Mouse (Mus musculus) retina, postnatal 7 days (tissue): ENCODE measurements at regions not wholly inside any gene's neighbourhood (a gene's known extent, or its start where the extent isn't known, plus 50 kb on each side); places are given as distances from the start of the nearest gene placed in this dataset.
A peak's percentile ranks its signal among the peaks of the same experiment; 100 is the strongest.

Experiments used
- DNase-seq: peaks from one replicate; pipeline ENCODE4 v3.0.0-alpha.2; 2012; ENCODE audit warnings: low read depth, low spot score

DNA sequence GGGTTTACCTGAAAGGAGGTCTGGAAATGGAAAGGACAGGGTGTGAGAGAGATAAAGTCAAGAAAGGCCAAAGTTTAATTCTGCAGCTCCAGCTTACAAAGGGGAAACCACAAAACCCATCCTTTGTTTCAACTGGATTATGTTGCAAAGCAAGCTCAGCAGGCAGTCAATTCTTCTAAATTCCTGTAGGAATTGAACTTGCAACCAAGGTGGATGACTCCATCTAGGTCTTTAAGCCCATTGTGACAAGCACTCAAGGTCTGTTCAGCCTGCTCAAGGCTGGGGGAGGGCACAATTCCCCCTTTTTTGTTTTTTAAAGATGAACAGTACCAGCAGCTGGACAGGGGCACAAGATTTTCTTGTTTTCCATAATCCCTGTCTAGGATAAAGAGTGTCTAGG lies 200.0 kb upstream of the Ttc29 start:
- DNase-seq, result no peak

GRCm38 (mm10) chr8:78018430-78019180 lies 194.5 kb upstream of the Ttc29 start:
- no peak for DNase-seq

DNA sequence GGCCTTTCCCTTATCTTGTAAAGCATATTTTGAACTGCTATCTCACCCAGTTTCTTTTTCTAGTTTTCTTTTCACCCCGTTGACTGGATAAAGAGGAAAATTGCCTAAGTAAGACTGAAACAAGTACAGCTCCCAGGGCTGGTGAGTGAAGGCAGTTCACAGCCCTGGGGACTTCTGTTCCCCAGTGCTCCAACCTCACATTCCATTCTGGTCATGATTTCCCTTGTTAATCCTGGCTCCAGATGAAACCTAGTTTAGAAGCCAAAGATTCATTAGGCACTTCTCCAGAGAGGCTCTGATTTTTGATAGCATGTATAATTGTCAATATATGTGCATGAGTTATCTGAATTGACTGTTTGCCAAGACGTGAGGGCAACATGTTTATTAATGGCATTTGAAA lies 191.6 kb upstream of the Ttc29 start:
- no peak for DNase-seq

- no peak for DNase-seq
Observed at GRCm38 (mm10) chr8:78022986-78023385, 190.1 kb upstream of the Ttc29 start.

DNA sequence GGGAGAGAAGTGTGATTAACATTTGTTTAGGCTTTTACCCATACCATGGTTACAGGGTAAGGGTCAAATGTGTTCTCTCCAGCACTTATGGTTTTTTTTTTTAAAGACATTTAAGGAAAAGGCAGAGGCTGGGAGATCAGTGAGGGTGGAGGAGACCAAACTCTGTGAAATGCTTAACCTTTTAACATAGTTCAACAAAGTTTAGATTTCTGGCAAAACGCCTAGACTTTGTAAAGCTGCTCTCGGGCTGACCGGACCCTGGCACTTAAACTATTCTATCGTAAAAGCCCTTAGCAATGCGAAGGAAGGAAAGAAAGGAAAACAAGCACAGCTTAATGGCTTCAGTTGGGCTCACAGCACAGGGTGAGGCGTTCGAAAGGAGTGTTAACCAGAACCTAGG lies 189.6 kb upstream of the Ttc29 start:
- no peak for DNase-seq

DNA sequence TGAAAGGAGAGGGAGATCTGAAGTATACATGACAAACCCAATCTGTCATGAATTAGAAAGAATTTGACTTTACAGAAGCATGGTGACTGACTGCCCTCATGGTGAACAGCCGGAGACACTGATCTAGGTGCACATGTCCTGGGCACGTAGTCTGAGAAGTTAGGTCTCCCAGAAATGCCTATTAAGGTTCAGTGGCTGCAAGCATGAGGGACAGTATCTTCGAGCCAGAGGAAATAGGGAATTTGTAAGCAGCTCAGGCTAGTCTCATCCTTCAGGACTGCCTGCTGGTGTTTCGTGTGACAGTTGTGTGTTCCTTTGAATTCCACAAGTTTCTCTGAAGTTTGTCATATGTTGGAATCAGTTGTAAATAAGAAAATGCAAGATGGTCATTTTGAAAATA lies 189.2 kb upstream of the Ttc29 start:
- DNase-seq, result no peak

- no peak for DNase-seq
Observed at GRCm38 (mm10) chr8:78024964-78025363, 188.1 kb upstream of the Ttc29 start.

GRCm38 (mm10) chr8:78027371-78027770 lies 185.7 kb upstream of the Ttc29 start:
- no peak for DNase-seq

GRCm38 (mm10) chr8:78028928-78029327 lies 184.2 kb upstream of the Ttc29 start:
- no peak for DNase-seq

DNA sequence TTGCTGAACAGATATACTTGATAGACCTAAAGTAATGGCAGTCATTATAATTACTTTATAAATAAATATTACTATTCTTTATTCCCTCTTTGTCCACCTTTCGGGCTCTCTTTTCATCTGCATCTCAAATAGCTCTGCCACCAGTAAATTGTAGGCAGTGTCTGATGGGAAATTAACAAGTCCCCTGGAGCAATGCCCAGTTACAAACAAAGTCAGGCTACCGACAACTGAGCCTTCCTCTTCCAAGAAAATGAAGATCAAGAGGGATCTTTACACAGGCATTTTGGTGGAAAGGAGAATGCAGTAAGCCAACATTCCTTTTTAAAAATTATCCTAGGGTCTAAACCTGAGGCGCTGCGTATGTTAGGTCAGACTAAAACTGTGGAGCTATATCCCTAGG lies 181.3 kb upstream of the Ttc29 start:
- DNase-seq, result no peak

GRCm38 (mm10) chr8:78034687-78035086 lies 178.4 kb upstream of the Ttc29 start:
- no peak for DNase-seq

DNA sequence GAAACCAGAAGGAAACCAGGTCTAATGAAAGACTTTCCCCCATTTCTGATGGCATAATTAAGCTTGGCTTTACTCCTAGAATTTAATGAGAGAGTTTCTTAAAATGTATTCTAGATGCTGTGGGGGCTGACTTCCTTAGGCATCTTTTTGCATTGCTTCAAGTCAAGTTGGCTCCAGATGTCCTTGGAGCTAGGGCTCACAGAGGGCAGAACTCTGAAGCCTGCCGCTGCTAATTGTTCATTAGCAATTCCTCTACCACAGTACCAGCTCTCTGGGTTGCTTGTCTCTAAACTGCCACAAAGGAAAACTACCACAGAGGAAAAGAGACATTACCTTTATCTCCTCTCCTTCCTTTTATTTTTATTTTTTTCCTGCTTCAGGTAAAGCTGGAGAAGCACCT lies 175.9 kb upstream of the Ttc29 start:
- DNase-seq, result no peak

DNA sequence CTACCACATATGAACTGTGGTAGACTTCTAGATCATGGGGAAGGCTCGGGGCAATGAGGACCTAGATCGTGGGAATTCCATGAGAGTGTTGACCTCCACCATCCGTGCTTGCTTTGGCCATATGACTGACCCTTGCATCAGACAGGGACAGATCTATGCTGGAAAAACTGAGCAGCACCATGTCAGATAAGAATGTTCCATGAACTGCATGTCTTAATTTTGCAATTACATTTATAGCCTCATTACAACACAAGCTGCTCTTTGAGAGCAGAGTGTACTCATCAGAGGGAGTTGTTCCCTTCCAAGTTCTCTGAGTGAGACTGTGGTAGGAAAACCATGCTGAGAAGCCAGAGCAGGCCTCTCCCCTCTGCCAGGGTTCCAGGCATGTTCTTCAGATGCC lies 166.4 kb upstream of the Ttc29 start:
- DNase-seq, result no peak

GRCm38 (mm10) chr8:78050768-78051167 lies 162.3 kb upstream of the Ttc29 start:
- no peak for DNase-seq

GRCm38 (mm10) chr8:78054435-78054834 lies 158.7 kb upstream of the Ttc29 start:
- no peak for DNase-seq

- DNase-seq, result no peak
Observed at GRCm38 (mm10) chr8:78054920-78055319, 158.2 kb upstream of the Ttc29 start.

GRCm38 (mm10) chr8:78055531-78055930 lies 157.6 kb upstream of the Ttc29 start:
- no peak for DNase-seq

GRCm38 (mm10) chr8:78057357-78057756 lies 155.7 kb upstream of the Ttc29 start:
- DNase-seq, result no peak

GRCm38 (mm10) chr8:78061827-78062719 lies 151.0 kb upstream of the Ttc29 start:
- peak; percentile 42 for DNase-seq

GRCm38 (mm10) chr8:78063529-78063928 lies 149.6 kb upstream of the Ttc29 start:
- DNase-seq, result no peak

DNA sequence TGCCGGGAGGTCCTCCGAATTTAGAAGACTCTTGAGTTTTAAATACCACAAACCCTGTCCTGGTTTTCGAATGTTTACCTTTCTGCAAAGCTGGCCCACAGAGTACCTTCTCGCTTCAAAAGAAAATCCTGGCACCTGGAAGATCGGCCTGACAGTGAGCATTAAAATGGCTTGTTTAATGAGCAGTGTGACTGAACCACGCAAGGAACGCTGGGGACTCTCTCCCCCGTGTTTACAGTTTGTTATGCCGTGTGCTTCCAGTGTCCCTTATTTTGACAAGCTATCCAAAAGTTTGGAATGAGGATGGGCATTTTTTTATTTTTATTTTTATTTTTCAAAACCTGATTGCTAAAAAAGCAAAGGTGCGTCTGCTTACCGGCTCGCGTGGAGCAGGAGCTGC lies 148.9 kb upstream of the Ttc29 start:
- DNase-seq, result no peak

DNA sequence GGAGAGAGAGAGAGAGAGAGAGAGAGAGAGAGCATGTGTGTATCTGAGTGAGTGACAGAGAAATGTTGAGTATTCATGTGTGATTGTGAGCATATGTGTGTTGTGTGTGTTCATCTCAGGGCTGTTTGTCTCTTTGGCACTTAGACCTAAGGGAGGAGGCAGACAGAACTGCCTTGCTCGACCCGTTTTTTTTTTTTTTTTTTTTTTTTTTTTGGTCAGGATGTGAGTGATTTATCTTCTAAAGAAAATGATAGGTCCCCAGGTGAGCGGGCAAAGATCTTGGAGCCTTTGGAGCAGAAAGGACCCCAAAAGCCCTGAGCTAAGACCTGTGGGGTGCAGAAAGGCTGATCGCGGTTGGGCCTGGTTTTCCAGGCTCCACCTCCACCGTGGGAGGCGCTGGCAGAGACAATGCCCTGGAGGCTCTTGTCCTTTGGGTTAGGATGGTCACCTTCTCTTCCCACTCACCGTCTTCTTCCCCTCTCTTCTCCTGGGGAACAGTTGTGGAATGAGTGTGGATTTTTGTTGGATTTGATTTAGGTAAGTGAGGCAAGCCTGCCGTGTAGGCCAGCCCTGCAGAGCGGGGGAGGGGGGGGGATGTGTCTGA lies 147.1 kb upstream of the Ttc29 start:
- no peak for DNase-seq
